Mouse (Mus musculus) bone marrow, adult 2 months (tissue): Measurements from ENCODE around the gene Igfbp2.

ENCODE experiments used
- CTCF ChIP-seq: fragments of 200-500 bp; IDR thresholded peaks from 2 replicates; pipeline ENCODE4 v1.5.1; 2011; ENCODE audit warnings: low read length, control low read depth; ENCODE audit not compliant: control insufficient read depth, insufficient read depth
- POLR2A ChIP-seq: fragments of 200-500 bp; IDR thresholded peaks from 2 replicates; pipeline ENCODE4 v1.6.1; 2011; ENCODE audit warnings: low read depth, mild to moderate bottlenecking, control low read depth, low read length, borderline replicate concordance; ENCODE audit not compliant: control insufficient read depth

DNA sequence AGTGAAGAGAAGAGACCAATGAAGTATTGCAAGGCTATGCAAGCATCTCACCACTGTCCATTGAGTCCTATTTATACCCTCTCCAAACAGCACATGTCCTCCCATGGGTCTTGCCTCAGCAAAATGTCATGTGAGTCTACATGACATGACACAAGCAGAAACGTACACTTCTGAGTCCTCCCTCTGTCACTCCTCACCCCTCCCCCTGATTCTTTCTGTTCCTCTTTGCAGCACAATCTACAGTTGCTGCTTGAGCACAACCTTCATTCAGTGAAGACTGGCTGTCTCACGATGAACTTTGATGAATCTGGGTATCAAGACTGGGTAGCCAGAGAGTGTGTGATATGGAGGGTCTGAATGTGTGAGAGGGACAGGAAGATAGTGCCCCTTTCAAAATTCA, 28.2 kb upstream of the Igfbp2 start:
- TF ChIP-seq POLR2A (no peak), CTCF (no peak)
